Mouse (Mus musculus) left cerebral cortex, postnatal 4 days (tissue): ENCODE data around the gene Plxna2. TPM values are rescaled to one million over a fixed set of nuclear protein-coding genes. Genes with fewer than 3 reads are reported as not detected.
A peak's percentile ranks its signal among the peaks of the same experiment; 100 is the strongest.

Experiments used
- DNase-seq: peaks from one replicate; pipeline ENCODE4 v3.0.0-alpha.2; 2022
- intact Hi-C: fragments of 180-260 bp; cut with DNase I; formaldehyde crosslinking; loops from one replicate; pipeline ENCODE4 v1.15.1; 2025
- total RNA-seq, 2 experiments: library from RNA; stranded (reverse); gene quantifications; 2 replicates each; pipeline ENCODE4 v1.2.3; 2021

Gene Plxna2
- total RNA-seq, 2 experiments from 2014 or later, result 132 to 134 TPM

DNA sequence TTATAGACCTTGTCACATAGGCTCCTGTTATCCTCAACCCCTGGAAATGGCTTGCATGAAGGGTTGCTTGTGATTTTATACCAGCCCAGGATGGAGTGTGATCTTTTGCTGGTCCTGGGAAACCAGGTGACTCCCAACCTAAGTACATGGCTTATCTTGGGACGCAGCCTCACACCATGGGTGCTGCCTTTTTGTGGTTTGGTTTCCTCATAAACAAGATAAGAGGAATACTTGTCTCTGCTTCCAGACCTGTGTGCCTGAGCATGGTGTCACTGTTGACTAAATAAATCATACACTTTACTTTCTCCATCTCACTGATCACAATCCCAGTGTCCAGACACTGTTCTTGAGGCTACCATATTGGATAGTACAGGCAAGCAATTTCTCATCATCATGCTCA lies 179.8 kb downstream of the Plxna2 start:
- intact Hi-C loops, result no loop called here
- no peak for DNase-seq

DNA sequence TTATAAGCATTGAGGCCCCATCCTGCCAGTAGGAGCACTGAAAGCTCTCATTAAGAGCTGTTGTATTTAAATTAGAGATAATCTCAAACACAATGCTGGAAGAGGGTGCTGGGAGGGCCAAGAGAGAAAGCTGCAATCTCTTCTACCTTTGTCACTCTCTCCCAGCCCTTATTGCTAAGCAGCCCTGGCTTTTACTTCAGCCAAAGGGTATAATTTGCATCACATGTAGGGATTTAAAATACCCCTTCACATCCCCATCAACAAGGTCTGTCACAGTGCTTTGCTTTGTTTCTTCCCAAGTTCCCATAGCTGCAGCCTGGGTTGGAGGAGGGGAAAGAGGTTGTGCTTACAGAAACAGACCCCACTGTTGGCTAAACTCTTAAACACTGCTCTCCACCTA lies 180.5 kb downstream of the Plxna2 start:
- no peak for DNase-seq
- intact Hi-C loops, result no loop called here

- DNase-seq, result no peak
- intact Hi-C loops, result no loop called here
Measured at GRCm38 (mm10) chr1:194808261-194808660, 190.2 kb downstream of the Plxna2 start.

- intact Hi-C loops, result no loop called here
- DNase-seq, result no peak
Measured at GRCm38 (mm10) chr1:194808681-194809080, 190.7 kb downstream of the Plxna2 start.

GRCm38 (mm10) chr1:194809600-194809999 lies 191.6 kb downstream of the Plxna2 start:
- intact Hi-C loops, result no loop called here

DNA sequence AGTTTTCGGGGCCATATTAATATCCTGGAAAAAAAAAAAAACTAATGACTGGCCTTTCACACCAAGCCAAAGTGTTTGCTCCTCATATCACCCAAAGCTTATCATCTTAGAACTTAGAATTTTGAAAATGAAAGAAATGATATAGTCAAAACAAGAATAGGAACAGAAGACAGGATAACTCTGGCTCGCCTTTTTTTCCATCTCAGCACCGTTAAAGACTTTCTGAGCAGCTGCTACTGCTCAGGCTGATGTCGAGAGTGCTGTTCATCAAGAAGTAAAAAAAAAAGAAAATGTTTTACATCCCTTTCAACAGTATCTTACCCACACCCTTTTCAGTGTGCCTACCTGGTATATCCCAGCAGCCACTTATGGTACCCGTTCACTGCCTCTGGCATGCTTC lies 196.2 kb downstream of the Plxna2 start:
- intact Hi-C loops, result no loop called here

More at GRCm38 (mm10) chr1:194809600-194809999, 191.6 kb downstream of the Plxna2 start:
- no peak for DNase-seq

DNA sequence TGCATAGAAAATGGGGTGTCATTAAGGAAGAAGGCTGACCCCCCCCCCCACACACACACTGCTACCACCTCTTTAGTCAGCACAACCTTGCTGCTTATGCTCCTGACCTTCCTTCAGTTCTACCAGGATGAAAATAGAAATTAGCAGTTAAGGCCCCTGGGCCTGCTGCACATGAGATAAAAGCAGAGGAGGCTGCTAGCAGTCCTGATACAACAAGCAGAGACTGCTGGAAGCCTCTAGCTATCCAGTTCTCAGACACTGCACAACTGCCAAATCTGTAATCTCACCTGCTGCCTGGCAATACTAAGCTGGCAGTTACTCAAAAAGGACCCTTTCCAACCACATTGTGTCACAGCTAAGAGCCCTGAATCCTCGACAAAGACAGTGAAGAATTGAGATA lies 197.5 kb downstream of the Plxna2 start:
- peak; percentile 8 for DNase-seq
- intact Hi-C loops, result no loop called here

More for the DNA sequence above, 196.2 kb downstream of the Plxna2 start:
- DNase-seq, result no peak

- DNase-seq, result peak; percentile 74
- intact Hi-C loops, result no loop called here
Measured at GRCm38 (mm10) chr1:194816913-194817312, 198.9 kb downstream of the Plxna2 start.

DNA sequence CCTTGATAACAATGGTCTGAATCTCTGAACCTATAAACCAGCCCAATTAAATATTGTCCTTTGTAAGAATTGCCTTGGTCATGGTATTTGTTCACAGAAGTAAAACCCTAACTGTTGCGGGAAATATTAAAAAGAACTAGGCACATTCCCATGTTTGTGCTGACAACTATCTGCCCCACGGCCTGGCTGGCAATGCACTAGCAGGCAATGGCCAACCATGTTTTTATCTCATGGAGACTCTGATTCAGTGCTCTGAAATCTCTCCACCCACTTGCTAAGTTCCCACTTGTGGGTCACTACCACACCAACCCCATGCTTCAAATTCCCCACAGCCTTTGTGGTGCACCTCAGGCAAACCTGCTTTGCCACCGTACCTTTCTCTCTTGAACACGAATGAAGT lies 202.9 kb downstream of the Plxna2 start:
- DNase-seq, result no peak
- intact Hi-C loops, result no loop called here

GRCm38 (mm10) chr1:194821721-194822120 lies 203.7 kb downstream of the Plxna2 start:
- DNase-seq, result no peak
- intact Hi-C loops, result no loop called here

DNA sequence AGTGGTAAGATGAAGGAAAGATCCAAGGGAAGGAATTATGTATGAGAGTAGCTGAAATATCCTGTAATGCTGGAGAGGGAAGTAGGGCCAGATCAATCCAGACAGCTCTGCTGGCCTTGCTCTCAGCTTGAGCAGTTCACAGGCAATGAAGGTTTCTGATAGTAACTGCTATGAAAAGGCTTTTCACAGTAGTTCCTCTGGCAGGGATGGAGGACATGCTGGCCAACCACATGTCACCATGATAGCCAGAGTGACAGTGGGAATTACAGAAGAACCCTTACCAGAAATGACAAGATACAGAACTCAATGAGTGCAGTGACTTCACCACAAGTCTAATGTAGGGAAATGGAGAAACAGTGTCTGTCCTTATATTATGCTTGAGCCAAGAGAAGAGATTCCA lies 210.3 kb downstream of the Plxna2 start:
- intact Hi-C loops, result no loop called here
- DNase-seq, result no peak

GRCm38 (mm10) chr1:194835238-194835637 lies 217.2 kb downstream of the Plxna2 start:
- DNase-seq, result no peak
- intact Hi-C loops, result no loop called here

GRCm38 (mm10) chr1:194836182-194836581 lies 218.2 kb downstream of the Plxna2 start:
- no peak for DNase-seq
- intact Hi-C loops, result no loop called here

GRCm38 (mm10) chr1:194836671-194837070 lies 218.7 kb downstream of the Plxna2 start:
- no peak for DNase-seq
- intact Hi-C loops, result no loop called here

GRCm38 (mm10) chr1:194839230-194839910 lies 221.4 kb downstream of the Plxna2 start:
- DNase-seq, result peak; percentile 29
- intact Hi-C loops, result no loop called here

GRCm38 (mm10) chr1:194843020-194843419 lies 225.0 kb downstream of the Plxna2 start:
- no peak for DNase-seq
- intact Hi-C loops, result no loop called here

DNA sequence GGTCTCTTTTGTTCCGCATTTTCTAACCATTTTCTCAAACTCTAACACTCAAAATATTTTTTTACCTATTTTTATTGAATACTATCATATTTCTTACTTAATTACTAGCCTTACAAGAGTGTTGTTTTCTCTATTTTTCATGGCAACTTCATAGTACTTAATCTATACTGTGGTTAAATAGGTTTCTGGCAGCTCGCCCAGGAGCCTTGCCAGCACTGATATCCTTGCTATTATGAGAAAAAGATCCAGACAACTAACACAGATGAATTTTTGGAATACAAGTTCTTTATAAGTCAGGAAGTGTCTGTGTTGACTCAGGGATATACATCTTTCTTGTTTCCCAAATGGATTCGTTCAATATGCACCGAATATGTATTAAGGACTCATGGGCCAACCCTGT lies 229.0 kb downstream of the Plxna2 start:
- intact Hi-C loops, result no loop called here
- no peak for DNase-seq

GRCm38 (mm10) chr1:194851242-194852064 lies 233.4 kb downstream of the Plxna2 start:
- intact Hi-C loops, result no loop called here
- no peak for DNase-seq

DNA sequence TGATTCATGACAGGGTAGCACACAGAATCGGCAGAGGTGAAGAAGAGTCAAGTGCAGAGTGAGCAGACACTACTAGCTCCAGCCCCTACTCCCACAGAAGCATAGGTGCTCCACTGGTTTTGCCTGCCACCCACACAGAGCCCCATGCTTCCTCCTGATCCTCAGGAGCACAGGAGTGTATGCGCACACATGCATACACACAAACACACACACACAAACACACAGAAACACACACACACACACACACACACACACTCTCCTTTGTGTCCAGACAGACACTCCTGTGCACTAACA lies 234.0 kb downstream of the Plxna2 start:
- intact Hi-C loops, result no loop called here
- peak; percentile 10 for DNase-seq
